Mouse (Mus musculus): Measurements from ENCODE around the gene Treml4. TPM values are rescaled to one million over a fixed set of nuclear protein-coding genes. Genes with fewer than 3 reads are reported as not detected.

Gene Treml4
- total and polyA plus RNA-seq, 3 experiments, result 0.35 to 1.4 TPM; not detected in 1

DNA sequence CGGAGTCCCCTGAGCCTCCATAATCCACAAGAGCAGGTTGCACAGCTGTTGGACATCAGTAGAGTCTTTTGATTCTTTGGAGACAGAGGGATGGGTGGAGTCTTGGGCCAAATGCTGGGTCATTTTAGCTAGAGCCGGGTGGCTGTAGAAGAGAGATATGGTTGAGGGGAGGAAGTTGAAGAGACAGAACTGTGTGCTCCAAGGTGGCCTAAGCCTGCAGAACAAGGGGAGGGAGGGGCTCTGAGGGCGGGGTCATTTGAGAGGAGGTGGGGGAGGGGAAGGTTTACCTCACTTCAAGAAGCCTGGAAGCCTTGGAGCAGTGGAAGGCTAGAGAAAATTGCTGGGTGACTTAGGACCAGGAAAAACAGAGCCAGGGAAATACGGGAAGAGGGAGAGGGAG, 35.1 kb downstream of the Treml4 start, which contains the start of gene Treml2 (continued):
- TF ChIP-seq GABPA (IDR thresholded peaks at IDR 0.05; ENCODE audit: low read depth, low read length) (no peak), ETS1 (IDR thresholded peaks at IDR 0.05; ENCODE audit: low read depth, low read length) (peak; percentile 84), ZKSCAN1 (IDR thresholded peaks at IDR 0.05; ENCODE audit: low read depth, low read length) (no peak), MAFK (IDR thresholded peaks at IDR 0.05; ENCODE audit: borderline replicate concordance, low read depth, low read length) (no peak), CHD1 (IDR thresholded peaks at IDR 0.05; ENCODE audit: low read depth, low read length) (no peak), ZNF384 (IDR thresholded peaks at IDR 0.05; ENCODE audit: low read depth, low read length) (no peak), RCOR1 (IDR thresholded peaks at IDR 0.05; ENCODE audit: low read depth, low read length) (no peak; the same call in 1 of the 2 replicates), SMC3 (IDR thresholded peaks at IDR 0.05; ENCODE audit: low read depth, low read length) (no peak), NRF1 (IDR thresholded peaks at IDR 0.05; ENCODE audit: insufficient read depth, low read depth, low read length, poor library complexity, severe bottlenecking) (no peak), POLR2AphosphoS2 (IDR thresholded peaks at IDR 0.05; ENCODE audit: low read length) (no peak)

- no peaks in the 10 kb centered on the region for H3K9me3 ChIP-seq (replicated peaks; ENCODE audit: insufficient read depth, low read length)
- TF ChIP-seq MAX (IDR thresholded peaks at IDR 0.05; ENCODE audit: low read length) (peak; percentile 35; the same call in 1 of the 2 replicates), TAL1 (IDR thresholded peaks at IDR 0.05; ENCODE audit: low read length) (no peak), MYC (IDR thresholded peaks at IDR 0.05; ENCODE audit: low read depth, low read length) (no peak), BHLHE40 (IDR thresholded peaks at IDR 0.05; ENCODE audit: borderline replicate concordance, low read depth, low read length) (peak; percentile 89), GABPA (IDR thresholded peaks at IDR 0.05; ENCODE audit: low read depth, low read length) (no peak), MAFK (IDR thresholded peaks at IDR 0.05; ENCODE audit: borderline replicate concordance, low read depth, low read length) (no peak), MXI1 (IDR thresholded peaks at IDR 0.05; ENCODE audit: low read depth, low read length) (peak; percentile 64)
- peak overlapping the region; percentile 56 to 80 for H3K4me3 ChIP-seq (ENCODE audit: control insufficient read depth in 1 of 2, insufficient read depth in 1 of 2, low read depth in 2 of 2, low read length in 2 of 2)
- no peaks in the 10 kb centered on the region for H3K27me3 ChIP-seq (ENCODE audit: control insufficient read depth in 1 of 2, insufficient read depth in 2 of 2, low read length in 2 of 2)
- no peak for DNase-seq (ENCODE audit: low read depth, low spot score)
- peak overlapping the region; percentile 62 for H3K9ac ChIP-seq (ENCODE audit: control insufficient read depth, low read depth, low read length, poor library complexity, severe bottlenecking)
- peaks cover 0 to 13% of the 10 kb centered on the region in 2 experiments; a peak in 3 of 4 replicates for H3K36me3 ChIP-seq (ENCODE audit: control insufficient read depth in 1 of 2, insufficient read depth in 2 of 2, low read length in 2 of 2)
- peak overlapping the region; percentile 96 for H3K27ac ChIP-seq (ENCODE audit: control insufficient read depth, low read depth, low read length)
- peaks cover 7 to 17% of the 10 kb centered on the region in 2 experiments for H3K4me1 ChIP-seq (ENCODE audit: control insufficient read depth in 1 of 2, insufficient read depth in 2 of 2, low read length in 2 of 2)
- H3K79me2 ChIP-seq (ENCODE audit: control insufficient read depth, insufficient read depth, low read length, poor library complexity), result peaks cover 8% of the 10 kb centered on the region
Observed at GRCm38 (mm10) chr17:48299756-48300155, 35.7 kb downstream of the Treml4 start.

- peak overlapping the region; percentile 62 for H3K9ac ChIP-seq (ENCODE audit: control insufficient read depth, low read depth, low read length, poor library complexity, severe bottlenecking)
- peak overlapping the region; percentile 56 to 80 for H3K4me3 ChIP-seq (ENCODE audit: control insufficient read depth in 1 of 2, insufficient read depth in 1 of 2, low read depth in 2 of 2, low read length in 2 of 2)
- TF ChIP-seq ETS1 (IDR thresholded peaks at IDR 0.05; ENCODE audit: low read depth, low read length) (peak; percentile 59), ZC3H11A (IDR thresholded peaks at IDR 0.05; ENCODE audit: low read depth, low read length) (no peak), TAL1 (IDR thresholded peaks at IDR 0.05; ENCODE audit: low read length) (no peak), BHLHE40 (IDR thresholded peaks at IDR 0.05; ENCODE audit: borderline replicate concordance, low read depth, low read length) (0 out of 2 replicates have a peak, but pooled peaks have one; percentile 32), TBP (IDR thresholded peaks at IDR 0.05; ENCODE audit: low read depth, low read length) (no peak), MXI1 (IDR thresholded peaks at IDR 0.05; ENCODE audit: low read depth, low read length) (no peak; the same call in none of the 2 replicates), TCF12 (IDR thresholded peaks at IDR 0.05; ENCODE audit: low read depth, low read length) (peak; percentile 59), POLR2A (IDR thresholded peaks at IDR 0.05; ENCODE audit: control insufficient read depth in 1 of 2, insufficient read depth in 1 of 2, low read depth in 1 of 2, low read length in 2 of 2, poor library complexity in 1 of 2) (peak in 1 of 2 experiments; percentile 51; a peak in 1 of 4 replicates), POLR2AphosphoS5 (IDR thresholded peaks at IDR 0.05; ENCODE audit: borderline replicate concordance, low read depth, low read length) (no peak), EP300 (IDR thresholded peaks at IDR 0.05; ENCODE audit: low read depth in 1 of 2, low read length in 2 of 2) (peak; percentile 40 to 54), RCOR1 (IDR thresholded peaks at IDR 0.05; ENCODE audit: low read depth, low read length) (peak; percentile 47; the same call in 1 of the 2 replicates), USF2 (IDR thresholded peaks at IDR 0.05; ENCODE audit: borderline replicate concordance in 1 of 2, insufficient read depth in 1 of 2, low read depth in 1 of 2, low read length in 2 of 2) (no peak; a peak in 1 of 4 replicates), MAX (IDR thresholded peaks at IDR 0.05; ENCODE audit: low read length) (0 out of 2 replicates have a peak, but pooled peaks have one; percentile 9), ZKSCAN1 (IDR thresholded peaks at IDR 0.05; ENCODE audit: low read depth, low read length) (0 out of 2 replicates have a peak, but pooled peaks have one; percentile 4), USF1 (IDR thresholded peaks at IDR 0.05; ENCODE audit: low read depth, low read length) (peak; percentile 57), CHD2 (IDR thresholded peaks at IDR 0.05; ENCODE audit: low read length) (no peak), RAD21 (IDR thresholded peaks at IDR 0.05; ENCODE audit: low read depth, low read length) (no peak), ZNF384 (IDR thresholded peaks at IDR 0.05; ENCODE audit: low read depth, low read length) (no peak), JUND (IDR thresholded peaks at IDR 0.05; ENCODE audit: low read depth, low read length) (no peak), MAFK (IDR thresholded peaks at IDR 0.05; ENCODE audit: borderline replicate concordance, low read depth, low read length) (0 out of 2 replicates have a peak, but pooled peaks have one; percentile 11), MYC (IDR thresholded peaks at IDR 0.05; ENCODE audit: low read depth, low read length) (no peak)
Observed at GRCm38 (mm10) chr17:48300199-48300598, 36.1 kb downstream of the Treml4 start.

More at GRCm38 (mm10) chr17:48300199-48300598, 36.1 kb downstream of the Treml4 start:
- Histone ChIP-seq H3K79me2 (ENCODE audit: control insufficient read depth, insufficient read depth, low read length, poor library complexity) (peaks cover 8% of the 10 kb centered on the region), H3K27ac (ENCODE audit: control insufficient read depth, low read depth, low read length) (peak overlapping the region; percentile 96), H3K27me3 (ENCODE audit: control insufficient read depth in 1 of 2, insufficient read depth in 2 of 2, low read length in 2 of 2) (no peaks in the 10 kb centered on the region), H3K4me1 (ENCODE audit: control insufficient read depth in 1 of 2, insufficient read depth in 2 of 2, low read length in 2 of 2) (peaks cover 7 to 17% of the 10 kb centered on the region in 2 experiments), H3K36me3 (ENCODE audit: control insufficient read depth in 1 of 2, insufficient read depth in 2 of 2, low read length in 2 of 2) (peaks cover 0 to 13% of the 10 kb centered on the region in 2 experiments; a peak in 3 of 4 replicates), H3K9me3 (replicated peaks; ENCODE audit: insufficient read depth, low read length) (no peaks in the 10 kb centered on the region)
- peak; percentile 80 for DNase-seq (ENCODE audit: low read depth, low spot score)

All from MEL (cell line).